Mouse (Mus musculus) kidney, postnatal 10 days (tissue): ENCODE measurements around the gene Dhrs7.
A peak's percentile ranks its signal among the peaks of the same experiment; 100 is the strongest.
"Not testable (repeated sequence)": the region's sequence is repeated elsewhere in the genome, so short reads cannot be mapped to it uniquely, and the experiment has no call there.

Experiments used
- DNase-seq: peaks from one replicate; pipeline ENCODE4 v3.0.0; 2021; ENCODE audit warnings: mixed read lengths

Dhrs7 gene

GRCm38 (mm10) chr12:72664735-72665337 lies at the start of gene Dhrs7:
Gene Dhrs7 (minus strand): TSS chr12:72664909.
- peak; percentile 90 for DNase-seq

GRCm38 (mm10) chr12:72709981-72710380 lies 45.3 kb upstream of the Dhrs7 start:
- no peak for DNase-seq

DNA sequence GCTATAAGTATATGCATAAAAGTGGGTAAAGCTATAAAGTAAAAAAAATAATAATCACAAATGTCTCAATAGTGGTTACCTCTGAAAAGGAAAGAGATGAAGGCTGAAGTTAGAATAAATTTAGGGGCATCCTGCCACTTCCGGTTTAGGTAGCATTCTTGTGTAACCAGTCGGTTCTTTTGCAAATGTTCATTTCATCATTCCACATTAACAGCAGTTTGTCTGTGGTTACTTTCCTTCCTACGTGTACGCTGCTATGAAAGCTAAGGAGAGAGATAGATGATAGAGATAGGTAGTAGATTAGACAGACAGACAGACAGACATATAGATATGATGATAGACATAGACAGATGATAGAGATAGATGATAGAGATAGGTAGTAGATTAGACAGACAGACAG lies 39.4 kb upstream of the Dhrs7 start:
- no peak for DNase-seq

- no peak for DNase-seq
Observed at GRCm38 (mm10) chr12:72700013-72700412, 35.3 kb upstream of the Dhrs7 start.

DNA sequence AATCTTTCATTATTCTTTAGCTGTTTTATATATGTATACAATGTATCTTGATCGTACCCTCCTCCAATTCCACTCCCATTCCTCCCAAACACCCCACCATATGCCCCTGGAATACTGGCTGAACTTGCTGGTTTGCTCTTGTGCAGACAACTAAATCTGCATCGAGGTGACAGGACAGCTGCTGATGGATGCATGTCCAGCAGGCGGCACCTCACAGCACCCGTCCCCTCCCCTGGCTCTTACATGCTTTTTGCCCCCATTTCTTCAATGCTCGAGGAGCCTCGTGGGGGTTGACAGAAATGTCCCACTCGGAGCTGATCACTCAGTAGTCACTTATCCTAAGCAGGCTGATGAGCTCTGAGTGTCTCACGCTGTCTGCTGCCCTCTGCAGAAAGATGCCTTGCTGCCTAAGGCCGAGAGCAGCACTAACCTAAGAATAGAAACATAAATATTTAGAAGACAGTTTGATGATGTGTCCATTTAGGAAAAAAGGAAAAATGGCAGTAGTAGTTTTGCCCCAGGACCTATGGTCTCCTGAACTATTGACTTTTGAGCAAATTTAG lies 30.3 kb upstream of the Dhrs7 start:
- DNase-seq = peak; percentile 21

- DNase-seq = peak; percentile 8
Observed at GRCm38 (mm10) chr12:72694438-72694837, 29.7 kb upstream of the Dhrs7 start.

- DNase-seq = peak; percentile 11
Observed at GRCm38 (mm10) chr12:72693895-72694294, 29.2 kb upstream of the Dhrs7 start.

- DNase-seq = not testable (repeated sequence)
Observed at GRCm38 (mm10) chr12:72688281-72688680, 23.6 kb upstream of the Dhrs7 start.

GRCm38 (mm10) chr12:72687741-72688140 lies 23.0 kb upstream of the Dhrs7 start:
- DNase-seq = not testable (repeated sequence)

- DNase-seq = not testable (repeated sequence)
Observed at GRCm38 (mm10) chr12:72686566-72686965, 21.9 kb upstream of the Dhrs7 start.

DNA sequence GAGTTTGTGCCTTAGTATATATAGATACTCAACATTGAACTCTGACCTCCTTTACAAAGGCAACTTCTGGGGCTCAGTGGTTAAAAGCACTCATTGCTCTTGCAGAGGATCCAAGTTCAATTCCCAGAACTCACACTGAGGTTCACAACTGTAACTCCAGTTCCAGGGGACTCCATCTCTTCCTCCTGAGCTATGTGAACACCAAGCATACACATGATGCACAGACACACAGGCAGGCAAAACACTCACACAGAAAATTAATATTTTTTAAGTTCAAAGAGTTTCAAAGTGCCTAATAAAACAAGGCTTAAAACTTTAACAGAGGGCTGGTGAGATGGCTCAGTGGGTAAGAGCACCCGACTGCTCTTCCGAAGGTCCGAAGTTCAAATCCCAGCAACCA lies 18.9 kb upstream of the Dhrs7 start:
- DNase-seq = no peak

GRCm38 (mm10) chr12:72682511-72683282 lies 18.0 kb upstream of the Dhrs7 start:
- DNase-seq = no peak

DNA sequence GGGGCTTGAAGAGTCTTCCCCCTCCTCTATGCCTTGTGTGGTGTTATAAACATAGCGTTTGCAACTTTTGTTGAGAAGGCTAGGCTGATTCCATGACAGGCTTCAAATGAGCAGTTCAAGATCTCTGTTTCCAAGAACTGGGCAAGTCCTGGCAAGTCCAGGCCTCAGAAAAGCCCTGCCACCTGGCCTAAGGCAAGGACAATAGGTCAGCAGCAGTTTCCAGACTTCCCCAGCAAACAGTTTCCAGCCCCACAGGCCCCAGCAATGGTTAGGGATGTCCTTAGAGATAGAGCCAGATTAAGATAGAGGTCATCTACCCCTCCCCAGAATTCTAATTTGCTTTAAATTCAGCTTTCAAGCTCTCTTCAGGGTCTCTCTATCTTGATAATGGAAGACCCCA lies 17.2 kb upstream of the Dhrs7 start:
- DNase-seq = no peak

DNA sequence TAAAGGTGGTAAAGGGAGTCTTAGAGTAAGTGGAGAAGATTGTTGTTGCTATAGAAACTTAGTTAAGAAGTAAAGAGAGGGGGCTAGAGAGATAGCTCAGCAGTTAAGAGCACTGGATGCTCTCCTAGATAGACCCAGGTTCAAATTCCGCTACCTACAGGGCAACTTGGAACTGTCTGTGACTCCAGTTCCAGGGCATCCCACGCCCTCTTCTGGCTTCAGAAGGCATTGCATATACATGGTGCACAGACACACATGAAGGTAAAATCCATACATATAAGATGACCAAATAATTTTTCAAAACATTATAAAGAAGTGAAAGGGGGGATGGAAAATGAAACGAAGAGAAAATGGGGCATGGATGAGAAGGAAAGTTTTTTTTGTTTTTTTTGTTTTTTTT lies 14.9 kb upstream of the Dhrs7 start:
- no peak for DNase-seq

DNA sequence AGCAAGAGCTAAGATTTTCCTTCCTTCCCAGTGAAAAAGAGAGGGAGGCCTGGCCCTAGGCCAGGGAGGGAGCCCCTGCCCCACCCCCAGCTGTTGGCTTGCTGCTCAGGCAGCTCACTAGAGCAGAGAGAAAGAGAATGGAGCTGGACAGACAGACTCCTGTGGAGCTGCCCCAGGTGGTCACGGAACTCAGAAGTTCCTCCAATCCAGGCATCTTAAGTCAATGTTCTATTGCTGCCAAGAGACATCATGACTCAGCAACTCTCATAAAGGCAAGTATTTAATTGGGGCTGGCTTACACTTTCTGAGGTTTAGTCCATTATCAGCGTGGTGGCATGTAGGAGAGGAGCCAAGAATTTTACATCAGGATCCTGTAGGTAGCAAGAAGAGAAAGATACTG lies 10.1 kb upstream of the Dhrs7 start:
- peak; percentile 19 for DNase-seq

DNA sequence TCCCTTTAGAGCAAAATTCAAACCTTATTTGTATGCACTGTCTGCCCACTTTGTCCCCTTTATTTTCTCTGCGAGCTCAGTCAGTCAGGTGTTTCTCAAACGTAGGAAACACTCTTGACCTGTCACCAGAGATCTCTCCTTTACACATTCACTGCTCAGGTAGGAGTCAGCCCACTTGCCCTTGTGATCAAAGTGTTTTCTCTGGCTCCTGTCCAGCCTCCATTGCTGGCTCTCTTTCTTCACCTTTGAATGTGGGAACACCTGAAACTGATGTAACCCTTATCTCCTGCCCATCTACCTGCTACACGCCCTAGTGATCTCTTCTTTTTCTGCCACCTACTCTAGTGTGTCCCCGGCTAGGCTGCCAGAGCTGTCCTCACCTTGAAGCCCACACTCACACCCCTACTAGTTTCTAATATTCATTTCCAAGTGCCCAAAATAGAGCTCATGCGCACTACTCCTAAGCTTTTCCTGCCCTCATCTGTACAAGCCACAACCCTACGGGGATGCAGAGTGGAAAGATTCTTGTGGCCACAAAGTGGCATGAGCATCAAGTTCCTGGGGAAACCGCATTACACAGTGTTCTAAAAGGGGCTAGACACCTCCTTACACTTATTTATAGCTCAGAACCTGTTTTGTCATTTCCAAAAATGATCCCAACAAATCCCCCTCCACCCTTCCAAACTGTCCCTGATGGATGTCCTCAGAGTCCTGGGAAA lies 9.5 kb upstream of the Dhrs7 start:
- no peak for DNase-seq

- no peak for DNase-seq
Observed at GRCm38 (mm10) chr12:72671516-72672135, 6.9 kb upstream of the Dhrs7 start.

DNA sequence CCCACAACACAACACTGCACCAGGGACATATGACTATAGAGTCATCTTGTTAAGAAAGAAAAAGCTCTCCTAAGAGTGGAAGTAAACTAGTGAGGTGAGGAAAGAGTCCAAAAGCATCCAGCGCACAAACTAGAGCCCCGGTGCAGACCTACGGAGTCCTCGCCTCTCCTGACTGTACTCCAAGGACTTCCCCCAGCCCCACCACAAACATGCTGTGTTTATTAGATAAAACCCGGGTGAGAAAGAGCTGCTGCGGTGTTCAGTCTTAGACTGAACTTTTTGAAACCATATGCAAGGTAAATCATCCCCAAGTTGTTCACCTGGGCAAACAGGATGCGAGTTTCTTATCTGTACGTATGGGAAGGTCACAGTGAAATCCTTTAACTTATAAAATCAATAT lies 6.2 kb upstream of the Dhrs7 start:
- no peak for DNase-seq

DNA sequence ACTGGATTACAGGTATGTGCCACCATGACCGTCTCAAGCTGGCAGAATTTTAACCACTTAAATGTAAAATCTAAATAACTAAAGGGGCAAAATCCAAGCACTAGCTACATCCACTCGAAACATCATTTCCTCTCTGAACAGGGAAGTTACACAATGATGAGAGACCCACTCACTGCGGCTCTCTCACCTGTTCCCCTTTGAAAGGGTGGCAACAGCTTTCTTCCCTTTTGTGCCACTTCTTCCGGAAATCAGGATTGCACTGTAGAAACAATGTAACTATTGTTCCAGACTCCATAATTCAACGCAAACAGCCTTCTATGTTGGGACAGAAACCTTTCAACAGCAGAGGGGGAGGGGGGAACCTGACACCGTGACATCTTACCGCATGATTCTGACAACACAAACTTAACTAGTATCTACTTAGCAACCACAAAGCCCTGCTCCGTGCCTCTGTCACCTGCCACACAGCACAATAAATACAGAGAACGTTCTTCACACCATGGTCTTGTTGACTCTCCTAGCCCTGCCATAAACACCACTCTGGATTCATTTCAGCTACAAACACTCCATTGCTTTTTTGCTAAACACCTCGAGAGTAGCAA lies 3.3 kb upstream of the Dhrs7 start:
- DNase-seq = no peak

DNA sequence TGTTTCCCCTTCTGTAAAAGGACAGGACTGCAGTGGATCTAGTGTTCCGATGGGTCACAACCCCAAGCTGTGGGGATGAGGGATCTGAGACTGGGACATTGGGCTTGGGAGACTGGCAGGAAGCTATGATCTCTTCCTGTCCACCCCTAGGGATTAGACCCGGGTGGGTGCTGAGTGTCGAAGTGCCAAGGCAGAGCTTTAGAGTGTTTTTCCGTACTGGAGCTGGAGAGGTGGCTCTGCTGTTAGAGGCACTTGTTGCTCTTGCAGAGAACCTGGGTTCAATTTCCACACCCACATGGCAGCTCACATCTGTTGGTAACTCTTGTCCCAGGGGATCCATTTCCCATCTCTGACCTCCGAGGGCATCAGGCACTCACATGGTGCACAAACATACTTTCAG lies 1.3 kb upstream of the Dhrs7 start:
- DNase-seq = no peak

- DNase-seq = peak; percentile 60
Observed at GRCm38 (mm10) chr12:72664020-72664734, 532 bp downstream of the Dhrs7 start.

GRCm38 (mm10) chr12:72655775-72656174 lies 8.9 kb downstream of the Dhrs7 start:
- DNase-seq = no peak
